Mouse (Mus musculus) liver, embryonic 14.5 days (tissue): ENCODE results near the gene Dynlrb2. TPM values are rescaled to one million over a fixed set of nuclear protein-coding genes. Genes with fewer than 3 reads are reported as not detected.

Experiments used
- ATAC-seq: fragments of 200-750 bp; cut with Nextera tagmentation; 2 replicates; pipeline ENCODE4 v1.8.0; 2017; ENCODE audit warnings: moderate number of reproducible peaks, mild to moderate bottlenecking, moderate library complexity; ENCODE audit not compliant: insufficient read depth
- DNase-seq, 3 experiments: peaks; one replicate each; pipeline ENCODE4 v3.0.0-alpha.2; 2012 to 2013; ENCODE audit warnings: low read depth in 3 of 3, low spot score in 3 of 3
- H3K27ac ChIP-seq: fragments of 300-500 bp; sonication (generic); 2 replicates; pipeline ENCODE4 v1.5.1; 2014; ENCODE audit warnings: moderate library complexity, mild to moderate bottlenecking, control low read depth, inconsistent platforms
- H3K27me3 ChIP-seq: fragments of 300-500 bp; sonication (generic); 2 replicates; pipeline ENCODE4 v1.6.1; 2014; ENCODE audit warnings: mild to moderate bottlenecking, low read length, moderate library complexity; ENCODE audit not compliant: control insufficient read depth, insufficient read depth
- H3K36me3 ChIP-seq: fragments of 300-500 bp; sonication (generic); replicated peaks from 2 replicates; pipeline ENCODE4 v1.6.1; 2014; ENCODE audit warnings: low read depth; ENCODE audit not compliant: control insufficient read depth, insufficient read depth
- H3K4me1 ChIP-seq, 2 experiments: fragments of 200-500 bp in 1 of 2; fragments of 300-500 bp in 1 of 2; sonication (generic) in 1 of 2; replicated peaks; 2 replicates each; pipeline ENCODE4 v1.6.1; 2012 to 2014; ENCODE audit warnings: antibody characterized with exemption in 1 of 2, inconsistent platforms in 1 of 2, low read length in 1 of 2; ENCODE audit not compliant: control insufficient read depth in 2 of 2, insufficient read depth in 2 of 2
- H3K4me2 ChIP-seq: fragments of 300-500 bp; sonication (generic); 2 replicates; pipeline ENCODE4 v1.6.1; 2014; ENCODE audit warnings: low read depth, mild to moderate bottlenecking, control low read depth, moderate library complexity
- H3K4me3 ChIP-seq, 2 experiments: fragments of 200-500 bp in 1 of 2; fragments of 300-500 bp in 1 of 2; sonication (generic) in 1 of 2; 2 replicates each; pipeline ENCODE4 v1.5.1; 2012 to 2014; ENCODE audit warnings: low read depth in 2 of 2, low read length in 2 of 2, mild to moderate bottlenecking in 2 of 2, control low read depth in 1 of 2, inconsistent platforms in 1 of 2, moderate library complexity in 1 of 2; ENCODE audit not compliant: insufficient read depth in 1 of 2
- H3K9ac ChIP-seq: fragments of 300-500 bp; sonication (generic); replicated peaks from 2 replicates; pipeline ENCODE4 v1.6.1; 2014; ENCODE audit warnings: mild to moderate bottlenecking, control low read depth, moderate library complexity
- H3K9me3 ChIP-seq: fragments of 300-500 bp; sonication (generic); 2 replicates; pipeline ENCODE4 v1.6.1; 2016; ENCODE audit warnings: low read length, mixed read lengths; ENCODE audit not compliant: control insufficient read depth
- CTCF ChIP-seq: IDR thresholded peaks from 2 replicates; pipeline ENCODE4 v1.5.1; 2016; ENCODE audit warnings: antibody characterized with exemption, low read depth, control low read depth
- EP300 ChIP-seq: IDR thresholded peaks from 2 replicates; pipeline ENCODE4 v1.6.1; 2016; ENCODE audit warnings: antibody characterized with exemption, low read depth
- WGBS: fragments of 180-500 bp; shearing (Covaris S2); extraction: QIAGEN DNeasy Blood & Tissue Kit; methylation state at CpG from one replicate; pipeline ENCODE4 v1.1.7; 2014; ENCODE audit not compliant: insufficient replicate concordance; 5-methylcytosine and 5-hydroxymethylcytosine counted together
- polyA plus RNA-seq, 2 experiments: library from polyadenylated mRNA; depleted of rRNA in 1 of 2; stranded (reverse) in 1 of 2; unstranded in 1 of 2; fragments of >200 nt; fragmentation: Nextera tagmentation in 1 of 2; extraction: Ambion mirVana in 1 of 2; gene quantifications; 2 replicates each; pipeline versions ENCODE4 v1.2.1 to v1.2.3; 2012 to 2014

Dynlrb2 gene
- polyA plus RNA-seq, 2 experiments: not detected

DNA sequence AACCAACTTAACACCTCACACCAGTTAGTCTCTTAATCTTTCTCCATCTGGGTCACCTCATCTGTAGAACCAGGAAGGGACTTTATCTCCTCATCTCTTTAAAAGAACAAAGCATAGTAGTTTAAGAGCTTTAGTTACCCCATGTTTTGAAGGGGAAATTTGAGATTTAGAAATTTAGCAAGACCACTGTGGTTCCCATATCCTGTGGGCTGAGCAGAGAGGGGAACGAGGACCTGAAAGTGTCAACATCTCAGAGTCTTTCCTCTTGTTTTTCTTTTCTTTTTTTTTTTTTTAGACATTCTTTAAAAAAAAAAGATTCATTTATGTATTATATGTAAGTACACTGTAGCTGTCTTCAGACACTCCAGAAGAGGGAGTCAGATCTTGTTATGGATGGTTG lies 38.6 kb downstream of the Dynlrb2 start:
- 38% methylated on average over 1 of the region's 1 CpGs for WGBS
- no peak overlapping the region for H3K9ac ChIP-seq
- ATAC-seq: no peak

DNA sequence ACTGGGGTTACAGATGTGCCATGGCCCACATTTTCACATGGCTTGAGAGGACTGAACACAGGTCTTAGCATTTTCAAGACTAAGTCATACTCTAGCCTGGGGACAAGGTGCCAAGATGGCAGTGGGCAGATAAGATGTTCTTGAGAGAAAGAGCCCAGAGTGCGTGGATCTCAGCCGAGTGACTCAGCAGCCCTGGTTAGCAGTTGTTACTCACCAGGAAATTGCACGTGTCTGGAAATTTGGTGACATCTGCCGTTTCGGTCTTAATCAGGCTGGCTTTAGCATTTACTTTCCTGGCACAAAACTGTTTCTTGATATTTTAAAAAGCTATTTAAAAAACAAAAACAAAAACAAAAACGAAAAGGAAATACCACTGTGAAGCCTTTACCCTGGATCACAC lies 47.5 kb downstream of the Dynlrb2 start:
- Histone ChIP-seq H3K9ac (no peak overlapping the region), H3K27me3 (no peaks in the 10 kb centered on the region), H3K9me3 (no peaks in the 10 kb centered on the region), H3K4me1 (no peaks in the 10 kb centered on the region), H3K36me3 (no peaks in the 10 kb centered on the region), H3K27ac (no peak overlapping the region), H3K4me2 (no peak overlapping the region), H3K4me3 (no peak overlapping the region)
- ATAC-seq: no peak
- TF ChIP-seq CTCF (no peak), EP300 (no peak)
- 32% methylated on average over 6 of the region's 6 CpGs for WGBS
- DNase-seq: peak in 1 of 3 experiments; percentile 7

More for the DNA sequence above, 38.6 kb downstream of the Dynlrb2 start:
- no peaks in the 10 kb centered on the region for H3K27me3 ChIP-seq
- no peak overlapping the region for H3K4me3 ChIP-seq
- 0 out of 4 replicates have a peak, but pooled peaks cover 0 to 2% of the 10 kb centered on the region in 2 experiments for H3K4me1 ChIP-seq
- TF ChIP-seq EP300: no peak
- no peak for TF ChIP-seq CTCF
- H3K9me3 ChIP-seq: no peaks in the 10 kb centered on the region
- no peaks in the 10 kb centered on the region for H3K36me3 ChIP-seq
- no peak for DNase-seq
- H3K4me2 ChIP-seq: no peak overlapping the region
- H3K27ac ChIP-seq: no peak overlapping the region

DNA sequence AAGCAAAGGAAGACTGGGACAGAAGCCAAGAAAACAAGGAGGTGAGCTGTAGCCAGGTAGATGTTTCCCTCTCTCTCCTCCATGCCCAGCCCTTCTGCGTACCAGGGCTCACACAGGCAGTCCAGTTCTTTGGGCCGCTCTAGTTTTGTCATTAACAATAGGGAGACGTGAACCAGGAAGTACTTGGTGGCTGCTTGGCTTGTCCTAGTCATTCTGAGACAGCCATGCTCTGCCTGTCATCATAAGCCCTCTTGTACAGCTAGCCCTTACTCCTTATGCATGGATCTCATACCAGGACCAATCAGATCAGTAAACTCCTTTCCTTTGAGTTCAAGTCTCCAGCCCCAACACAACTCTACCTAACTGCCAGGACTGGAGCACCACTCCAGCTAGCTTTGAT lies 48.0 kb downstream of the Dynlrb2 start:
- Histone ChIP-seq H3K27ac (no peak overlapping the region), H3K27me3 (no peaks in the 10 kb centered on the region), H3K4me1 (no peaks in the 10 kb centered on the region), H3K4me2 (no peak overlapping the region), H3K36me3 (no peaks in the 10 kb centered on the region), H3K4me3 (no peak overlapping the region), H3K9me3 (no peaks in the 10 kb centered on the region), H3K9ac (no peak overlapping the region)
- no peak for TF ChIP-seq CTCF
- no peak for TF ChIP-seq EP300
- WGBS: 47% methylated on average over 3 of the region's 3 CpGs
- DNase-seq (no peak), ATAC-seq (no peak)

Other genes with a start within 250 kb of the Dynlrb2 start
- gene Cdyl2, start 228.0 kb downstream of the Dynlrb2 start, polyA plus RNA-seq (2012; rRNA removed): 0.55 and 0.77 TPM in 2 replicates
- 1.5 and 2.2 TPM in 2 replicates for gene Cdyl2, start 228.0 kb downstream of the Dynlrb2 start, polyA plus RNA-seq (2014; fragmentation: Nextera tagmentation; extraction: Ambion mirVana)